Mouse (Mus musculus): ENCODE measurements around the gene Shisa8.

GRCm38 (mm10) chr15:82212752-82213063 lies at the start of gene Shisa8:
- no peak for TF ChIP-seq CTCF (IDR thresholded peaks at IDR 0.05; ENCODE audit: low read depth)
- TF ChIP-seq EP300 (IDR thresholded peaks at IDR 0.05; ENCODE audit: low read depth): no peak

Data from heart, postnatal 0 days (tissue).